In the genomic region with DNA sequence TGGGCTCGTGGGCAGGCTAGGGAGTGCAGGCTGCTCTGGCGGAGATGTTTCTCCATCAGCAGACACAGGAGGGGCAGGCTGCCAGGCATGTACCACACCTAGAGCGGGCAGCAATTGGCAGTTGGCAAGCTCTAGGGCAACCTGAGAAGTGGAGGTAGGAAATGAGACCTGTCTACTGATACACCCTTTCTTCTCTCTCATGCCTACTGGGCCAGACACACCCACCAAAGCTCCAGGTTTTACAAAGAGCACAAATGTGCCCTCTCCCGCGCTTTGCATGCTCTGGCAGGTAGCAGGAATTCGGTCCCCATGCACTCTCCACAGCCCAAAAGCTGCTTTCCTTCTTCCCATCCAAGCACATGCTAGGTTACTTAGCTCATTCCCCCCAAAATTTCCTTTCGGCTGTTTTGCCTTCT, we compare ENCODE assay signal across 8 mouse cellular contexts. TPM values are rescaled to one million over a fixed set of nuclear protein-coding genes. Genes with fewer than 3 reads are reported as not detected.
DNase-seq lines count a peak whose midpoint lies in the region; ATAC-seq and TF ChIP-seq lines count a peak whose summit lies in the region.

No protein-coding gene starts in this region.

- TF ChIP-seq CTCF in cortical plate, adult 2 months (IDR thresholded peaks at IDR 0.05; ENCODE audit: extremely low read depth, insufficient read depth, low read length) = no peak

- H3K27me3 ChIP-seq in liver, embryonic 11.5 days (replicated peaks; ENCODE audit: control insufficient read depth, insufficient read depth, low read length) = no peaks in the 10 kb centered on the region
- peaks cover 12% of the 10 kb centered on the region for H3K27me3 ChIP-seq in hindbrain, embryonic 10.5 days (ENCODE audit: insufficient read depth, poor library complexity, severe bottlenecking)
- peaks cover 9% of the 10 kb centered on the region; the same call in 1 of the 2 replicates for H3K27me3 ChIP-seq in midbrain, embryonic 13.5 days

- no peaks in the 10 kb centered on the region; the same call in 1 of the 2 replicates for H3K36me3 ChIP-seq in liver, embryonic 11.5 days (ENCODE audit: control insufficient read depth, insufficient read depth, low read length)
- peaks cover 26% of the 10 kb centered on the region for H3K36me3 ChIP-seq in hindbrain, embryonic 10.5 days
- peaks cover 5% of the 10 kb centered on the region for H3K36me3 ChIP-seq in midbrain, embryonic 13.5 days

- H3K4me1 ChIP-seq in liver, embryonic 11.5 days (replicated peaks; ENCODE audit: control insufficient read depth, insufficient read depth, low read length) = no peaks in the 10 kb centered on the region
- peaks cover 2% of the 10 kb centered on the region; the same call in 1 of the 2 replicates for H3K4me1 ChIP-seq in cortical plate, adult 2 months (ENCODE audit: control insufficient read depth, insufficient read depth, low read length)
- H3K4me1 ChIP-seq in hindbrain, embryonic 10.5 days (replicated peaks) = peaks cover 50% of the 10 kb centered on the region
- H3K4me1 ChIP-seq in midbrain, embryonic 13.5 days (replicated peaks) = peaks cover 43% of the 10 kb centered on the region

- peak overlapping the region; percentile 57 for H3K4me2 ChIP-seq in liver, embryonic 11.5 days
- peak overlapping the region; percentile 70 for H3K4me2 ChIP-seq in midbrain, embryonic 13.5 days (replicated peaks)

- no peak for TF ChIP-seq POLR2A in cortical plate, adult 2 months (IDR thresholded peaks at IDR 0.05; ENCODE audit: extremely low read depth, insufficient read depth, low read length)

- no peak for ATAC-seq in liver, embryonic 11.5 days (replicated peaks; ENCODE audit: low FRiP score)
- peak; percentile 71 for ATAC-seq in midbrain, embryonic 13.5 days

- peak overlapping the region; percentile 51 for H3K4me3 ChIP-seq in liver, embryonic 11.5 days (ENCODE audit: low read depth, low read length)
- H3K4me3 ChIP-seq in cortical plate, adult 2 months (ENCODE audit: insufficient read depth, low read length) = peak overlapping the region; percentile 65
- peak overlapping the region; percentile 72 for H3K4me3 ChIP-seq in hindbrain, embryonic 10.5 days
- peak overlapping the region; percentile 52 for H3K4me3 ChIP-seq in midbrain, embryonic 13.5 days (replicated peaks)

- H3K9me3 ChIP-seq in liver, embryonic 11.5 days (ENCODE audit: control insufficient read depth, low read length) = no peaks in the 10 kb centered on the region
- no peaks in the 10 kb centered on the region for H3K9me3 ChIP-seq in hindbrain, embryonic 10.5 days
- no peaks in the 10 kb centered on the region for H3K9me3 ChIP-seq in midbrain, embryonic 13.5 days

- peak overlapping the region; percentile 50 for H3K9ac ChIP-seq in liver, embryonic 11.5 days (ENCODE audit: low read depth, low read length)
- H3K9ac ChIP-seq in midbrain, embryonic 13.5 days (replicated peaks) = peak overlapping the region; percentile 76

- DNase-seq in liver, embryonic 11.5 days (ENCODE audit: low spot score) = no peak
- no peak for DNase-seq in liver
- peak; percentile 64 for DNase-seq in hindbrain, embryonic 10.5 days (ENCODE audit: low spot score)
- peak; percentile 49 to 54 for DNase-seq in left cerebral cortex, adult 8-10 months (ENCODE audit: low spot score in 2 of 2)
- DNase-seq in spleen, postnatal 10 days (ENCODE audit: low spot score in 2 of 2) = no peak
- no peak for DNase-seq in thymus, adult 18-20 months

- peak overlapping the region; percentile 66; the same call in 1 of the 2 replicates for H3K27ac ChIP-seq in liver, embryonic 11.5 days (ENCODE audit: low read depth, low read length)
- peak overlapping the region; percentile 67 for H3K27ac ChIP-seq in cortical plate, adult 2 months (ENCODE audit: insufficient read depth, low read length)
- peak overlapping the region; percentile 93 for H3K27ac ChIP-seq in hindbrain, embryonic 10.5 days
- peak overlapping the region; percentile 87 for H3K27ac ChIP-seq in midbrain, embryonic 13.5 days

- 19% methylated on average over 7 of the region's 7 CpGs for WGBS in liver, embryonic 11.5 days
- 2% methylated on average over 7 of the region's 7 CpGs for WGBS in hindbrain, embryonic 10.5 days
- WGBS in midbrain, embryonic 13.5 days = under 1% methylated on average over 7 of the region's 7 CpGs

RNA-seq across cellular contexts. Expression of a gene that starts 0.7 kb away (rescaled TPM):
- polyA plus RNA-seq in liver, embryonic 11.5 days (2014; fragmentation: Nextera tagmentation; extraction: Ambion mirVana) = 232 and 261 TPM in 2 replicates
- 446 and 493 TPM in 2 replicates for polyA plus RNA-seq in cortical plate, adult 2 months (2012; rRNA removed)
- polyA plus RNA-seq in hindbrain, embryonic 10.5 days (2016; fragmentation: Nextera tagmentation; extraction: Ambion mirVana) = 232 and 295 TPM in 2 replicates
- 100 to 1,000 TPM; 297 to 351 (median 316) TPM for total RNA-seq in left cerebral cortex, adult 8-10 months (2022)
- 499 and 584 TPM in 2 replicates for polyA plus RNA-seq in midbrain, embryonic 13.5 days (2015; fragmentation: Nextera tagmentation; extraction: Ambion mirVana)

Comparison
In these comparisons a context has a peak if more than half of its experiments do, and no peak if none do; other contexts are left out.
1. DNase-seq: peak in hindbrain, embryonic 10.5 days (single experiment) and left cerebral cortex, adult 8-10 months (2 of 2); none in liver, embryonic 11.5 days (single experiment), liver (single experiment), spleen, postnatal 10 days (0 of 2) and thymus, adult 18-20 months (0 of 2).
2. Peak in every context shown above with its lines, with median percentiles within 50 percentile points of each other: H3K27ac ChIP-seq and H3K4me3 ChIP-seq.